Mouse (Mus musculus) spleen, postnatal 10 days (tissue): Measurements from ENCODE around the gene Lrrc55.

Source experiments
- DNase-seq, 2 experiments: peaks; one replicate each; pipeline ENCODE4 v3.0.0; 2021 to 2022; ENCODE audit warnings: low spot score in 2 of 2

The Lrrc55 gene

GRCm38 (mm10) chr2:85132204-85132603, 64.8 kb downstream of the Lrrc55 start:
- no peak for DNase-seq

GRCm38 (mm10) chr2:85131724-85132123, 65.3 kb downstream of the Lrrc55 start:
- no peak for DNase-seq

- DNase-seq = no peak
Observed at GRCm38 (mm10) chr2:85131226-85131625, 65.8 kb downstream of the Lrrc55 start.

GRCm38 (mm10) chr2:85129496-85129971, 67.5 kb downstream of the Lrrc55 start:
- DNase-seq = no peak

GRCm38 (mm10) chr2:85123869-85124535, 73.0 kb downstream of the Lrrc55 start:
- peak in 1 of 2 experiments; percentile 61 for DNase-seq

- no peak for DNase-seq
Observed at GRCm38 (mm10) chr2:85123187-85123868, 73.7 kb downstream of the Lrrc55 start.
